Mouse (Mus musculus): Measurements from ENCODE around the gene Fancd2os.

The Fancd2os gene

GRCm38 (mm10) chr6:113600543-113601139, at the start of gene Fancd2os:
Gene Fancd2os, minus strand, starts transcription at chr6:113600715.
- no peak for DNase-seq

GRCm38 (mm10) chr6:113650197-113650640, 49.7 kb upstream of the Fancd2os start:
- no peak for DNase-seq

- no peak for DNase-seq
Observed at GRCm38 (mm10) chr6:113649346-113650196, 49.1 kb upstream of the Fancd2os start.

GRCm38 (mm10) chr6:113644808-113645207, 44.3 kb upstream of the Fancd2os start:
- DNase-seq: peak; percentile 85

GRCm38 (mm10) chr6:113643967-113644366, 43.5 kb upstream of the Fancd2os start:
- no peak for DNase-seq

GRCm38 (mm10) chr6:113643021-113643420, 42.5 kb upstream of the Fancd2os start:
- DNase-seq: no peak

- no peak for DNase-seq
Observed at GRCm38 (mm10) chr6:113642605-113643004, 42.1 kb upstream of the Fancd2os start.

- no peak for DNase-seq
Observed at GRCm38 (mm10) chr6:113639201-113639600, 38.7 kb upstream of the Fancd2os start.

GRCm38 (mm10) chr6:113638302-113639040, 38.0 kb upstream of the Fancd2os start, which contains the start of gene Irak2:
Gene Irak2, plus strand, starts transcription at chr6:113638467.
- peak; percentile 98 for DNase-seq

GRCm38 (mm10) chr6:113632863-113633262, 32.3 kb upstream of the Fancd2os start:
- DNase-seq: no peak

- no peak for DNase-seq
Observed at GRCm38 (mm10) chr6:113630322-113630721, 29.8 kb upstream of the Fancd2os start.

GRCm38 (mm10) chr6:113624989-113625770, 24.7 kb upstream of the Fancd2os start:
- DNase-seq: peak; percentile 51

GRCm38 (mm10) chr6:113623941-113624751, 23.6 kb upstream of the Fancd2os start, which contains the start of gene Vhl:
Gene Vhl, plus strand, starts transcription at chr6:113623959.
- peak; percentile 92 for DNase-seq

- DNase-seq: no peak
Observed at GRCm38 (mm10) chr6:113623386-113623785, 22.9 kb upstream of the Fancd2os start.

- DNase-seq: no peak
Observed at GRCm38 (mm10) chr6:113615489-113615888, 15.0 kb upstream of the Fancd2os start.

- no peak for DNase-seq
Observed at GRCm38 (mm10) chr6:113614997-113615396, 14.5 kb upstream of the Fancd2os start.

- no peak for DNase-seq
Observed at GRCm38 (mm10) chr6:113614152-113614551, 13.6 kb upstream of the Fancd2os start.

- DNase-seq: no peak
Observed at GRCm38 (mm10) chr6:113612258-113612969, 11.9 kb upstream of the Fancd2os start.

- DNase-seq: no peak
Observed at GRCm38 (mm10) chr6:113609293-113609692, 8.8 kb upstream of the Fancd2os start.

GRCm38 (mm10) chr6:113608871-113609270, 8.4 kb upstream of the Fancd2os start:
- DNase-seq: no peak

- no peak for DNase-seq
Observed at GRCm38 (mm10) chr6:113605224-113605545, 4.7 kb upstream of the Fancd2os start.
